Mouse (Mus musculus) adrenal gland, adult 18-20 months (tissue): Measurements from ENCODE around the gene 3110082I17Rik. TPM values are rescaled to one million over a fixed set of nuclear protein-coding genes. Genes with fewer than 3 reads are reported as not detected.
"Not testable (repeated sequence)": the region's sequence is repeated elsewhere in the genome, so short reads cannot be mapped to it uniquely, and the experiment has no call there.

Experiments used
- DNase-seq, 2 experiments: peaks; one replicate each; pipeline ENCODE4 v3.0.0; 2021 to 2022; ENCODE audit warnings: low spot score in 2 of 2
- total RNA-seq, 2 experiments: library from RNA; stranded (reverse); gene quantifications; 1 replicate in 1 of 2; 2 replicates in 1 of 2; pipeline ENCODE4 v1.2.3; 2021

The 3110082I17Rik gene
- total RNA-seq, 2 experiments from 2014 or later: 8.0 to 8.4 TPM

DNA sequence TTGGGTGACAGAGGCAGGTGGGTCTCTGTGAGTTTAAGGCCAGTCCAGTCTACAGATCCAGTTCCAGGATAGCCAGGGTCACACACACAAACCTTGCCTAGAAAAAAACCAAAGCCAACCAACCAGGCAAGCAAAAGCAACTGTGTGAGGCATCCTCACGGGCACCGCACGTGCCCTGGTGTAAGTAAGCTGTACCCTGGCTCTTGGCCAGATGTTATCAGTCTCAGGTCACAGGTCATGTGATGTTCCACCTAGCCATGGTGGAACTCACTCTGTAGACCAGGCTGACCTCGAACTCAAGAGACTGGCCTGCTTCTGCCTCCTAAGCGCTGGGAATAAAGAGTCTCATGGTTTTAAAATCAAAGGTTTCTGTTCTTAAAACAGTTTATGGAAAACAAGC lies 101.1 kb downstream of the 3110082I17Rik start:
- no peak for DNase-seq

DNA sequence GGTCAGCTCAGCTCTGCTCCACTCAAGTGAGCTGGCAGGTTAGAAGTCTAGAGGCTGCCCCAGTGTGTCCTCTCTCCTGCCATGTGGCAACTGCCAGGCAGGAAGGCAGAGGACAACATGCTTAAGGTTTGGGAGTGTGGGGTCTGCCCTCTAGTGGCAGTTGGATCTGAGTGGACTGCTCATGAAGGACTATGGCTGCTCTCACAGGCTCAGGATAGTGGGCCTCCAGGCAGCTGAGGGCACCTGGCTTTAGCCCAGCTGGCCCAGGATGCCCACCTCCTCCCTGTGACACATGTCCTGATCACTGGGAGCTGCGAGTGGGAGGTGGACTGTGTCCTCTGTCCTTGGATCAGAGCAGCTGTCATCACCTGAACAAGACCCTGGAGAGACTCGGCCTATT lies 101.7 kb downstream of the 3110082I17Rik start:
- no peak for DNase-seq

DNA sequence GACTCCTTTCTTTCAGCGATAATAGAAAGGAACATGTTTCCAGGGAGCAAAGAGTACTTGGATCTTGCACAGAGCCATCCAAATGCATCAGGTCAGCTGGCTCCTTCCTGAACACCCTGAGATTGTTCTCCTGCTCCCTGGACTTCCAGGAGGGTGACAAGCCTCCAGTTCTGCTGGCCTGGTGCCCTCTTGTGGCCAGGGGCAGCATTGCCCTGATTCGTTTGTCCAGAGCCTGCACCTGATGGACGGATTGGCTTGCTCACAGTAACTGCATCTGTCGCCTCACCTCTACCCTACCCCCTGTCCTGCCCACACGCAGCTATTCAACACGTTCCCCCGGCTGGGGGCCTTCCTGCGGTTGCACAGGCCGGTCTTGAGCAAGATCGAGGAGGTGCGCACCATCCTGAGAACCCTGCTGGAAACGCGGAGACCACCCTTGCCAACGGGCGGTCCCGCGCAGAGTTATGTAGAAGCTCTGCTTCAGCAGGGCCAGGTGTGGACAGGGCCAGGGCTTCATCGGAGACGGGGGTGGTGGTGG lies 105.0 kb downstream of the 3110082I17Rik start:
- peak; percentile 81 to 84 for DNase-seq

DNA sequence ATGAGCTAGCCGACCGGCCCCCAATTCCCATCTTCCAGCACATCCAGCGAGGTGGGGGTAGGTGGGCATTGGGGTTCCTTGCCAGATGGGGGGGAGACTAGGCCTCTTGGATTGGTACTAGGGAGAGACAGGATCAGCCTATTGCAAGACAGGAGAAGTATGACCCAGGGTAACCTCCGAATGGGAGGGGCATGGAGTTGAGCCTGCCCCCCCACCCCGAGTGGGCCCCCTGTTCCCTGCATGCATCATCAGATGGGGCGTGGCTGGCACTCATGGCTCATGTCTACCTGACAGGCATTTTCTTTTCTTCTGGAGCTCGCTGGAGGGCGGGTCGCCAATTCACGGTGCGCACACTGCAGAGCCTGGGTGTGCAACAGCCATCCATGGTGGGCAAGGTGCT lies 106.4 kb downstream of the 3110082I17Rik start:
- DNase-seq: no peak

DNA sequence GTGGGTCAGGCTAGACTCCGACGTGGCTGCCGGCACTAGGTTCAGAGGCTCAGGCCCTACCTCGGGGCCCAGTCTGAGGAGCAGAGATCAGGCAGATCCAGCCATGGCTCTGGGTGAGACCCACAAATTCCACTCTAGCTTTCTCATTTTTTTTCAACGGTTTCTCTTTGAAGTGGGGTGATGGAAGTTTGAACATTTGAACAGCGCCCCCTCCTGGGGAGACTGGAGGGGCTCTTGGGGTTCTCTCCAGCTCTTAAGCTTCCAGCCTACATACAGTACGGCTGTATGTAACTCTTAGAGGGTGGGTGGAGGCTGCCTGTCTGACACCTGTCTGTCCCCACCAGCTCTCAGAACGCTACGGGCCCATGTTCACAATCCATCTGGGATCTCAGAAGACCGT lies 106.8 kb downstream of the 3110082I17Rik start:
- DNase-seq: no peak

DNA sequence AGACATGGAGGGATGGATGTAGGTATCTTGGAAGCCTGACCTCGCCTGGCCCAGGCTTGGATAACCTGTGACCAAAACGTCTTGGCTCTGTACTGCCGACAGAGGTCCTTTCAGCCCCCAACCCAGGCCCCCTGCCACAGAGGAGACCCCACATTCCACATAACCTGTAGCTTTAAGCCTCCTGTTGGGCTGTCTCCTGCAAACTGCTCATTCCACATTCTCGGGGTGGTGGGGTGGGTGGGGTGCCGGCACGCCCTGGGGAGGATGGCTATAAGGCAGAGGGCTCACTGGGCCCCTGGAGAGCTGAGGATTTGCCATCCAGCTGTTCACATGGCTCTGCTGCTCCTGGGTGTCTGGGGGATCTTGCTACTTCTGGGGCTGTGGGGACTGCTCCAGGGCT lies 108.0 kb downstream of the 3110082I17Rik start, which contains the start of gene Cyp2w1:
Cyp2w1 (plus strand) TSS at position 301 of the 400 bp plus-strand sequence.
- no peak for DNase-seq

DNA sequence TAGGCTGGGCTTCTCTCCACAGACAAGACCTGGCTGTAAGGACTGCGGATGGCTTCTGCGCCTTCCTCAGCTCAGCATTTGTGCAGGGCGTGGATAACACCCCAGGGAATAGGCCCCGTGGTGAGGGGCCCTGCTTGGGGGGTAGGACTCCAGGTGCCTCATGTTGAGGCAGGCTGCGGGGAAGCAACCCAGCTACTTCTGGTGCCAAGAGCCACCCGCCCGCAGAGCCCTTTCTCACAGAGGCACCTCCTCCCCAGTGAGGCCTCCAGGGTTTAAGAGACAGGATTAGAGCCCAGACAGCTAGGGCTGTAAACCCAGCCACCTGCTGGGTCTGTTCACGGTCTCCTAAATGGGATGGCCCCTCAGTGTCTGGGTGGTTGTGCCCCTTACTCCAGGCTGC lies 108.7 kb downstream of the 3110082I17Rik start:
- DNase-seq: no peak

DNA sequence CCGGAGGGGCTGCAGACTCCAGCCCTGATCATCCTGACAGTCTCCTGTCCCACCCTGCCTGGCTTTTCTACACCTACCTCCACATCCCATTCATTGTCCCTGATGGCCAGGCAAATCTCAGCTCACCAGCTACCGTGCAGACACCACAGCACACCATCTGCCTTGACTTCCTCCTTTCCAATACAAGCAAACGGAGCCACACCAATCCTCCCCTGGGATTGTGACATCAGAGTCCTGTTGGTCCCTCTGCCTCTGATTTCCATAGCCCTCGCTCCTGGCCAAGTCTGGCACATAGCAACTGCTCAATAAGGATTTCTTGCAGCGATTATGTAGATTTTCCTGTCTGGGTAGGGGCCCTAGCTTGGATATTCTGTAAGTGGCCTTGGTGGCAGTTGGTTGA lies 109.2 kb downstream of the 3110082I17Rik start, which contains the start of gene Cox19:
Cox19 (minus strand) TSS at position 285 of the 400 bp plus-strand sequence.
- DNase-seq: no peak

DNA sequence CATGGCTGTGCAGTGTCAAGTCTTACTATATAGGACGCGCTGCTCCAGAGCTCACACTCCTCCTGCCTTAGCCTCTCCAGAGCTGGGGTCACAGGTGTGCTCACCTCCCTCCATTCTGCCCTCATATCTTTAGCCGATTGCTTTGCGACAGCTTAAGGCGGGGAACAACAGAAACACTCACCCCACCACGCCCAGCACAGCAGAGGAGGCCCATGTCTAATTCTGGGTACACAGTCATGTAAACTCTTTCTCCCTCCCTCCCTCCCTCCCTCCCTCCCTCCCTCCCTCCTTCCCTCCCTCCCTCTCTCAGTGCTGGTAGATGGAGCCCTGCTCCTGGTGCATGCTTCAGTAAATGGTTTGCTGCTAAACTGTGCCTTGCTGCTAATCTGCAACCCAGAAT lies 110.6 kb downstream of the 3110082I17Rik start:
- DNase-seq: no peak

DNA sequence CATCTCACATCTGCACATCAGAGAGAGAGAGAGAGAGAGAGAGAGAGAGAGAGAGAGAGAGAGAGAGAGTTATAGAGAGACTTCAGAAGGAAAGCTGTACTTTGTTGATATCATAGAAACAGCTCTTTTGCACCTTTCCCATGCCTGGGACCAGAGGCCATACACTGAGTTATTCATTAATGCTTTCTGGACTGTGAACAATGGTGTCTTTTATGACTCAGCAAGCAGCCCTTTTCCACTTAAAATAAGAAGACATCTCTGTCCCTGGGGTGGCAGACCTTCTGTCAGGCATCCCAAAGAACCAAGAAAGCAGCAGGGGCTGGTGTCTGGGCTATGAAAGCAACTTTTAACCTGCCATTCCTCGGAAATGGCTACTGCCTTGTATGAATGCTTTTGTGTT lies 113.1 kb downstream of the 3110082I17Rik start:
- no peak for DNase-seq

DNA sequence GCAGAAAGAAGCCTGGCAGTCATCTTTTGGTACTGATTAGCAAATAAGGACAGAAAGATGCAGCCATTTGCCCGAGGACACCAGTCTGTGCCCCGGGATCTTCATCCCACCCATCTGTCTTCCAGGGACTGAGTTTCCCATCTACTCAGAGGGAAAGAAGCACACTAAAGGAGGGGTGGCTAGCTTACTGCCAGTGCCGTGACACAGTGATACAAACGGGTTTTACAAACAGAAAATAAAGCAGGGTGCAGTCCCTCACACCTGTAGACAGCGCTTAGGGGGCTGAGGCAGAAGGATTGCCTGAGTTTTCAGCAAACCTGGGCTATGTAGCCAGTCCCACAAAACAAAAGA lies 115.0 kb downstream of the 3110082I17Rik start:
- DNase-seq: no peak

DNA sequence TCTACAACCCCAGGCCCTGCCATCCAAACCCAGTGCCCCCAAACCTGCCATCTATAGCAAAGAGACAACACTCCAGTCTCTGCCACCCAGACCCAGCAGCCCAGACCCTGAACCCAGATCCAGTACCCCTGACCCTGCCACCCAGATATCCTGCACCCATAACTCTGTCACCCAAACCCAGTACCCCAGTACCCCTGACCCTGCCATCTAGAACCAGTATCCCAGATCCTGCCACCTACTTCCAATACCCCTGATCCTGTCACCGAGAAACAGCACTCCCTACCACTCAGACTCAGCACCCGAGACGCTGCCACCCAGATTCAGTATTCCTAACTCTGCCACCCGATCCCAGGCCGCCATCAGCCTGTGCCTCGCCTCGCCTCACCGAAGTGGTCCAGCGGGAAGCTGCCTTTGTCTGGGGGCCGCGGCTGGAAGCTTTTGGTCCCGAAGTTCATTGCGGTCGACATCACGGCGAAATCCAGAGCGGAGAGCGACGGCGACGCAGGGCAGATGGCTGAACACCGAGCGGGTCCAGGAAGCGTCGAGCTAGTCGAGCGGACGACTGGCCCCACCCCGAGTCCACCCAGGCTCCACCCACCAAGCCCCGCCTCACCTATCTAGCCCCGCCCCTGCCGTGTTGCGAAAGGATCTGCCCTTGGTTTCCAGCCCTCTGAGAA lies 115.5 kb downstream of the 3110082I17Rik start:
- DNase-seq: peak; percentile 98

DNA sequence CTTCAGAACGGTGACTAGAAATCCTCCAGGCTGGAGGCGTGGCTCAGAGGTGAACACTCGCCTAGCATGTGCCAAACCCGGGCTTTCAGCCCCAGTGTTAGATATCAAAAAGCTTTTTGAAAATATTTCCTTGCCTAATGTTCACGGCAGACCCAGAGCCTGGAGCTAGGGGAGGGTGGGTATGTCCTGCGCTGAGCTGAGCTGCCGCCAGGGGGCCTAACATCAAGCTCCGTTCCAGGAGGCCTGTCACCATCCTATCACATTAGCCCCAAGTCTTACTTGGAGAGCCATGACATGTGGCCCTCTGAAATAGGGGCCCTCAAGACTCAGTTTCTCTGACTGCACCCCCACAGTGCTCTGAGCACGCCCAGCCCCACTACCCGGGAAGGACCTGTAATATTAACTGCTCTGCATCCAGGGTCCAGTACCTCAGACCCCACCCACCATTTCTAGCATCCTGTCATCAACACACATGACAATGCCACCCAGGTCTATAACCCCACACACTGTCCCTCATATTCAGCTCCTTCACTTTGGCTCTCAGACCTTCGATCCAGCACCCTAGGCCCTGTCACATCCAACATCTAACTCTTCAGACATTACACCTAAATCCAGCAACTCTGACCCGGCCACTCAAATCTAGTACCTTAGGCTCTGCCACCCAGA lies 116.2 kb downstream of the 3110082I17Rik start:
- DNase-seq: peak; percentile 65 to 72

DNA sequence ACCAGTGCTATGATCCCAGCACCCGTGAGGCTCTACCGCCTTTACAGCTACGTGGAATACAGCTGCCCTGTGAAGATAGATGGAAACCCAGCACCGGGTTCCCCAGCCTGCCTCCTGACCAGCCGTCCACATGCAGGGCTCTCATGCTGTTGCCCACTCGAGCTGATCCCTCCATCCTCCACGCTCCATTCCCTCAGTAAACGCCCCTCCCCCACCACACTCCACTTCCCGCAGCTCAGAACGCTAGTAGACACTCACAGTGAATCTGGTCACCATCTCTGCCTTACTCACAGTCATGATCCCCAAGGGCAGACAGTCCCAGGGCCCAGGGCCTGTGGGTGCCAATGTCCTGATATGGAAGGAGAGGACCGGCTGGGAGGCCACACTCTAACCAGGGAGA lies 121.4 kb downstream of the 3110082I17Rik start:
- no peak for DNase-seq

DNA sequence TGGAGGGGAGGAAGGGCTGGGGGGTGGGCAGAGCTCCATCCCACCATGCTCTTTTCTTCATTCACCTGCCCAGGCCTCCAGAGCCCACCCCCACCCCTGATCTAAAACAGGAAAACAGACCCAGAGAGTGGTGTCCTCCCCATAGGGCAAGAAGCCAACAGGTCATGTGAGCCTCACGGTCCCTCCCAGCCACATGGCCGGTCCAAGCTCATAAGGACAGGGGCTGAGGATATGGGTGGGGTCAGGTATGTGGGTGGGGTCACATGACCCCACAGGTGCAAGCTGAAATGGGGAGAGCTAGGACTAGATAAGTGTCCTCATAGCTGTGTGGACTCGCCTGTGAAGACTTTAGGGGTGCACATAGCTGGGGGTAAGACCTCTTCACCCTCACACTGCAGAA lies 121.9 kb downstream of the 3110082I17Rik start:
- DNase-seq: no peak

DNA sequence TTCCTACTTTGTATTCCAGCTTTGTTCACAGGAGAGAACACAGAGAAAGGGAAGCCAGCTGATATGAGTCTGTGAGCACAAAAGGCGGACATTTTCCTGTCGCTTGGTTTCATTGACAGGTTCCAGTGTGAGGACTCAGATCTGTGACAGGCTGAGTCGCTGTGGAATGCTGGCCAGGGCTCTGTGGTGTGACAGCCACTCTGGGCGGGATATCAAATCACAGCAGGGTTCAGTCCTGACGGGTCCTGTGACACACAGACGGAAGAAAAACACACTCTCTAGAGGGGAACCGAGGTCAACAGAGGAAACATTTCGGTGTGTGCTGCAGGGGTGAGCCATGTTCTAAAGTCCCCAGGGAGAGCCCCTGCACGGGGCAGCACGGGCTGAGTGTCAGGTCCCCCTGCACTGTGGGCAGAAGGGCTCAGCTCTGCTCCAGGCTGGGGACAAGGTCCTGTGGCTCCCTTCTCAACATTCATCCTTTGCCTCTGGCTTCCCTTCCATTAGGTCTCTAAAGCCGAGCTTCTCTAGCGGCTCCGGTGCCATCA lies 122.4 kb downstream of the 3110082I17Rik start:
- no peak for DNase-seq

DNA sequence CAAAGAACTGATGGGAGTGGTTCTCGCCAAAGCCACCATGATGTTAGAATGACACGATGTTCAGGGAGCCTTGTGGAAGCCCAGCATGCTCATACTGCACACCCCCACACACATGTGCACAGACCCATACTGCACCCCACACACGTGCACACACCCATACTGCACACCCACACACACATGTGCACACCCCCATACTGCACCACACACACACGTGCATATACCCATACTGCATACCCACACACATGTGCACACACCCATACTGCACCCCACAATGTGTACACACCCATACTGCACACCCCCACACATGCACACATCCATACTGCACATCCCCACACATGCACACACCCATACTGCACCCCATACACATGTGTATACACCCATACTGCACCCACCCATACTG lies 124.7 kb downstream of the 3110082I17Rik start:
- DNase-seq: no peak

DNA sequence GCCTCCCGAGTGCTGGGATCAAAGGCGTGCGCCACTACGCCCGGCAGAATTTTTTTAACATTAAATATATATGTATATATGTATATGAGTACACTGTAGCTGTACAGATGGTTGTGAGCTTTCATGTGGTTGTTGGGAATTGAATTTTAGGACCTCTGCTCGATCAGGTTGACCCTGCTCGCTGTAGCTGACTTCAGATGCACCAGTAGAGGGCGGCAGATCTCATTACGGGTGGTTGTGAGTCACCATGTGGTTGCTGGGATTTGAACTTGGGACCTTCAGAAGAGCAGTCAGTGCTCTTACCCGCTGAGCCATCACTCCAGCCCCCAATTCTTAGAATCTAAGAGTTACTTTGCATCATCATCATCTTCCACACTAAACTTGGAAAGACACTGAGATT lies 125.9 kb downstream of the 3110082I17Rik start:
- DNase-seq: not testable (repeated sequence)

DNA sequence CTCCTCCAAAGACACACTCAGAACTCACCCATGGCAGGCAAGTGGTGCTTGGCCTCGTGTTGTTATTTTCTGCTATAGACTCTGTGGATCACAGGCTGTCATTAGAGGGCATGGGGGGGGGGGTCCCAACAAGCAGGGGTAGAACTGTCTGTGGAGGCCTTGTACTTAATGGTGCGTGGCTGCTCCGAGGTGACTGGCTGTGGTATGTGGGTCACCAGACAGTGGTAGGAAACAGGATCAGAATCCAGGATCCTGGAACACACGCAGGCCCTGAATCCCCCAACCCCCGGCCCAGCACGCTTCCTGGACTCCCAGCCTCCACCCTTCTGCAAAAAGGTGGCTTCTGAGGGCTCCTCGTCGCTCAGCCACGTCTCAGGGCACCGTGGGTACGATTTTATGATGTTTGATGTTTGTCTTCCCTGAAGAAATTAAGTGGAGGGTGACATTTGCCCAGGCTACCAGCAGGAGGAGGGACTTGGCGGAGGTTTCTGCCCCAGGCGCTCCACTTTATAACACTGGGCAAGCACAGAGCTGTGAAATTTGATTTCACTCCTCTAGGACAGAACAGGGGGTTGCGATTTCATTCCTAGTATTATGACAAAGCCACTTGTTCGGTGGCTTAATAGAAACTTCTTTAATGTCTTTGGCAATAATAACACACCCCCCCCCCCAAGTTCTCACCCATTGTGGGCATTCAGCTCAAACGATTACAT lies 126.9 kb downstream of the 3110082I17Rik start:
- DNase-seq: no peak

DNA sequence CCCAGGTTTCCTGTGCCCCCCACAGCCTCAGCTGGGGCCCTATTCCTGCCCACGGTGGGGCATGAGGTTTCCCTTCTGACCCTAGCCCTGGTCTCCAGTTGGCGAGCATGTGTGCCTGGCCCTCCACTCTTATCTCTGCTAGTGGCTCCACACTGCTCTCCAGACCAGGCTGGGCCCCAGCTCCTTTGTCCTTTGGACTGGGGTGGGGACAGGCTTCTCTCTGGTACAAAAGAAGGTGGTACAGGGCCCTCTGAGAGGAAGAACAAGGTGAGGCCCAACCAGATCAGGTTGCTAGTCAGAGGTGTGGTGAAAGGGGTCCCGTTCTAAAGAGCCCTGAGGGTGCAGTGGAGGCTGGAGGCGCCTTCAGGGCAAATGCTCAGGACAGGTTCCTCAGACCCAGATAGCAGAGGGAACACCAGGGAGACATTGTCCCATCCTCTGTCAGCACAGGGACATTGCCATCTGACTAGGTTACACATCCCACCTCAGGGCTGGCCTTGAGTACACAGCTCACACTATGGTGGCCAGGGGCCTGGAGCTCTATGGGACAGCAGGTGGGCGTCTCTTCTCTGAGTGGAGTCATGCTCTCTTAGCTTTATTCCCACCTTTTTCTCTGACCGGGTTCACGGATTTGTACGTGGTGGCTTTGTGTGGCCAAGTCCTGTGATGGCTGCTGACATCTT lies 127.6 kb downstream of the 3110082I17Rik start:
- no peak for DNase-seq

DNA sequence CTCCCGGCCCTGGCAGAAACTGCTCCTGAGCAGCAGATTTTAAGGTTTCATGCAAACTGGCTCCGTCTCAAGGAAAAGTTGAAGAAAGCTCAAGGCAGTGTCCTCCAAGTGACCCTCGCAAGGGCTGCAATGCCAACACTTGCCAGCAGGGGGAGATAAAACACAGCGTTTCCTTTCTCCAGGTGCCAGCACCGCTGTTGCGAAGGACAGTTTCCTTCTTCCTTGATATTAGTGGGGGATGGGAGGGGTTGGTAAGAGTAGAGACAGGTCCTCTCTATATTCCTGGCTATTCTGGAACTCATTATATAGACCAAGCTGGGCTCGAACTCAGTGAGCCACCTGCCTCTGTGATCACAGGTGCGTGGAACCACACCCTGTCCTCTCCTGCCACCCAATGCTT lies 128.6 kb downstream of the 3110082I17Rik start:
- DNase-seq: peak; percentile 82 to 86
